Mouse (Mus musculus) CH12.LX (cell line): ENCODE measurements at regions not wholly inside any gene's neighbourhood (a gene's known extent, or its start where the extent isn't known, plus 50 kb on each side); places are given as distances from the start of the nearest gene placed in this dataset.
"Not testable (repeated sequence)": the region's sequence is repeated elsewhere in the genome, so short reads cannot be mapped to it uniquely, and the experiment has no call there.

Experiments
- DNase-seq: peaks from one replicate; pipeline ENCODE4 v3.0.0-alpha.2; 2013; ENCODE audit errors: extremely low read depth
- H3K27ac ChIP-seq: 2 replicates; pipeline ENCODE4 v1.5.1; 2012; ENCODE audit warnings: low read depth, mild to moderate bottlenecking, control low read depth, moderate library complexity; ENCODE audit not compliant: insufficient read depth
- H3K27me3 ChIP-seq: replicated peaks from 2 replicates; pipeline ENCODE3; 2012; ENCODE audit warnings: inconsistent platforms
- H3K36me3 ChIP-seq, 2 experiments: replicated peaks in 1 of 2; 2 replicates each; pipeline versions ENCODE3 to v1.6.1; 2012; ENCODE audit warnings: inconsistent platforms in 1 of 2, low read length in 1 of 2, mild to moderate bottlenecking in 1 of 2, mixed read lengths in 1 of 2, moderate library complexity in 1 of 2; ENCODE audit not compliant: control insufficient read depth in 1 of 2, insufficient read depth in 1 of 2
- H3K4me1 ChIP-seq, 2 experiments: 2 replicates each; pipeline ENCODE4 v1.6.1; 2012; ENCODE audit warnings: inconsistent platforms in 1 of 2, moderate library complexity in 1 of 2; ENCODE audit not compliant: insufficient read depth in 2 of 2, control insufficient read depth in 1 of 2
- H3K4me2 ChIP-seq: 2 replicates; pipeline ENCODE4 v1.6.1; 2012; ENCODE audit warnings: low read depth, mild to moderate bottlenecking, control low read depth; ENCODE audit not compliant: poor library complexity, insufficient read depth, severe bottlenecking
- H3K4me3 ChIP-seq, 3 experiments: fragments of 150-350 bp in 1 of 3; sonication (generic) in 1 of 3; replicated peaks in 1 of 3; 2 replicates each; pipeline versions ENCODE3 to v1.5.1; 2011 to 2012; ENCODE audit warnings: low read depth in 2 of 3, low read length in 2 of 3, mild to moderate bottlenecking in 2 of 3, moderate library complexity in 2 of 3, control low read depth in 1 of 3, improper control_type of control experiment in 1 of 3, inconsistent platforms in 1 of 3, mixed read lengths in 1 of 3; ENCODE audit not compliant: poor library complexity in 1 of 3
- H3K79me2 ChIP-seq: replicated peaks from 2 replicates; pipeline ENCODE4 v1.6.1; 2012; ENCODE audit warnings: mild to moderate bottlenecking, moderate library complexity; ENCODE audit not compliant: control insufficient read depth, poor library complexity, insufficient read depth, severe bottlenecking; ENCODE audit errors: extremely low read depth
- H3K9ac ChIP-seq: 2 replicates; pipeline ENCODE4 v1.6.1; 2012; ENCODE audit warnings: low read depth, mild to moderate bottlenecking, control low read depth, moderate library complexity; ENCODE audit not compliant: insufficient read depth
- H3K9me3 ChIP-seq: replicated peaks from 2 replicates; pipeline ENCODE3; 2012; ENCODE audit warnings: low read length, inconsistent platforms, mixed read lengths
- CTCF ChIP-seq, 2 experiments: IDR thresholded peaks in 1 of 2; conservative IDR thresholded peaks in 1 of 2; 2 replicates each; pipeline ENCODE4 v1.5.1; 2011 to 2012; ENCODE audit warnings: low read depth in 2 of 2, low read length in 2 of 2, improper control_type of control experiment in 1 of 2, inconsistent platforms in 1 of 2, mild to moderate bottlenecking in 1 of 2, moderate library complexity in 1 of 2
- E2F4 ChIP-seq: IDR thresholded peaks from 2 replicates; pipeline ENCODE4 v1.6.1; 2011; ENCODE audit warnings: low read depth, low read length, improper control_type of control experiment; ENCODE audit not compliant: insufficient replicate concordance
- ETS1 ChIP-seq: conservative IDR thresholded peaks from 2 replicates; pipeline ENCODE4 v1.6.1; 2012; ENCODE audit warnings: low read depth, mild to moderate bottlenecking, inconsistent platforms, low read length, improper control_type of control experiment, moderate library complexity
- GABPA ChIP-seq: IDR thresholded peaks from 2 replicates; pipeline ENCODE4 v1.6.1; 2012; ENCODE audit warnings: low read depth, low read length, improper control_type of control experiment, inconsistent platforms; ENCODE audit not compliant: insufficient replicate concordance
- IRF4 ChIP-seq: IDR thresholded peaks from 2 replicates; pipeline ENCODE4 v1.6.1; 2014; ENCODE audit warnings: low read depth, mild to moderate bottlenecking, inconsistent platforms, low read length, improper control_type of control experiment
- JUN ChIP-seq: IDR thresholded peaks from 2 replicates; pipeline ENCODE4 v1.6.1; 2011; ENCODE audit warnings: low read depth, mild to moderate bottlenecking, low read length, improper control_type of control experiment, moderate library complexity; ENCODE audit not compliant: insufficient read depth
- JUND ChIP-seq: conservative IDR thresholded peaks from 2 replicates; pipeline ENCODE4 v1.6.1; 2011; ENCODE audit warnings: low read depth, low read length, improper control_type of control experiment
- KAT2A ChIP-seq: IDR thresholded peaks from 2 replicates; pipeline ENCODE4 v1.6.1; 2012; ENCODE audit warnings: low read length, improper control_type of control experiment, inconsistent platforms; ENCODE audit not compliant: insufficient replicate concordance
- MAFK ChIP-seq: IDR thresholded peaks from 2 replicates; pipeline ENCODE4 v1.6.1; 2011; ENCODE audit warnings: low read length, improper control_type of control experiment; ENCODE audit not compliant: insufficient replicate concordance
- MXI1 ChIP-seq: IDR thresholded peaks from 2 replicates; pipeline ENCODE4 v1.6.1; 2011; ENCODE audit warnings: mild to moderate bottlenecking, low read depth, low read length, improper control_type of control experiment
- NELFE ChIP-seq: IDR thresholded peaks from 2 replicates; pipeline ENCODE4 v1.6.1; 2011; ENCODE audit warnings: low read depth, low read length, improper control_type of control experiment
- PAX5 ChIP-seq: IDR thresholded peaks from 2 replicates; pipeline ENCODE4 v1.6.1; 2012; ENCODE audit warnings: low read length, inconsistent platforms, mixed read lengths
- RAD21 ChIP-seq: IDR thresholded peaks from 2 replicates; pipeline ENCODE4 v1.6.1; 2011; ENCODE audit warnings: low read depth, mild to moderate bottlenecking, low read length, improper control_type of control experiment, moderate library complexity
- TBP ChIP-seq: conservative IDR thresholded peaks from 2 replicates; pipeline ENCODE4 v1.6.1; 2011; ENCODE audit warnings: low read depth, low read length, improper control_type of control experiment
- TCF12 ChIP-seq: IDR thresholded peaks from 2 replicates; pipeline ENCODE4 v1.6.1; 2014; ENCODE audit warnings: low read depth, mild to moderate bottlenecking, inconsistent platforms, low read length, improper control_type of control experiment
- UBTF ChIP-seq: IDR thresholded peaks from 2 replicates; pipeline ENCODE4 v1.6.1; 2012; ENCODE audit warnings: low read depth, mild to moderate bottlenecking, inconsistent platforms, low read length, improper control_type of control experiment, moderate library complexity
- USF2 ChIP-seq: conservative IDR thresholded peaks from 2 replicates; pipeline ENCODE4 v1.6.1; 2011; ENCODE audit warnings: low read depth, low read length, improper control_type of control experiment
- ZKSCAN1 ChIP-seq: IDR thresholded peaks from 2 replicates; pipeline ENCODE4 v1.6.1; 2012; ENCODE audit warnings: low read depth, inconsistent platforms, low read length, improper control_type of control experiment, borderline replicate concordance
- dilution Hi-C: fragments of 300-500 bp; cut with MboI; formaldehyde crosslinking; loops from 2 replicates; pipeline ENCODE4 v1.14.3; 2020; ENCODE audit warnings: low sequenced_read_pairs; ENCODE audit not compliant: extremely low pct_unique_long_range_greater_than_20kb, extremely low pct_ligation_motif_present
- in situ Hi-C: fragments of 300-500 bp; cut with MboI; formaldehyde crosslinking; loops from 3 replicates; pipeline ENCODE4 v1.14.3; 2019; ENCODE audit warnings: low sequenced_read_pairs, low pct_ligation_motif_present, low pct_unique_long_range_greater_than_20kb, mixed read lengths

GRCm38 (mm10) chr14:33719651-33720050, 130.6 kb downstream of the Ptpn20 start:
- Histone ChIP-seq H3K9me3 (peaks cover 5% of the 10 kb centered on the region), H3K36me3 (no peaks in the 10 kb centered on the region), H3K4me1 (peaks cover 0 to 19% of the 10 kb centered on the region in 2 experiments; a peak in 2 of 4 replicates), H3K27me3 (no peaks in the 10 kb centered on the region), H3K27ac (no peak overlapping the region), H3K79me2 (no peaks in the 10 kb centered on the region), H3K9ac (no peak overlapping the region), H3K4me3 (no peak overlapping the region), H3K4me2 (no peak overlapping the region)
- dilution Hi-C loops, result no loop called here
- in situ Hi-C loops, result no loop called here
- DNase-seq, result no peak
- TF ChIP-seq ZKSCAN1, result no peak

DNA sequence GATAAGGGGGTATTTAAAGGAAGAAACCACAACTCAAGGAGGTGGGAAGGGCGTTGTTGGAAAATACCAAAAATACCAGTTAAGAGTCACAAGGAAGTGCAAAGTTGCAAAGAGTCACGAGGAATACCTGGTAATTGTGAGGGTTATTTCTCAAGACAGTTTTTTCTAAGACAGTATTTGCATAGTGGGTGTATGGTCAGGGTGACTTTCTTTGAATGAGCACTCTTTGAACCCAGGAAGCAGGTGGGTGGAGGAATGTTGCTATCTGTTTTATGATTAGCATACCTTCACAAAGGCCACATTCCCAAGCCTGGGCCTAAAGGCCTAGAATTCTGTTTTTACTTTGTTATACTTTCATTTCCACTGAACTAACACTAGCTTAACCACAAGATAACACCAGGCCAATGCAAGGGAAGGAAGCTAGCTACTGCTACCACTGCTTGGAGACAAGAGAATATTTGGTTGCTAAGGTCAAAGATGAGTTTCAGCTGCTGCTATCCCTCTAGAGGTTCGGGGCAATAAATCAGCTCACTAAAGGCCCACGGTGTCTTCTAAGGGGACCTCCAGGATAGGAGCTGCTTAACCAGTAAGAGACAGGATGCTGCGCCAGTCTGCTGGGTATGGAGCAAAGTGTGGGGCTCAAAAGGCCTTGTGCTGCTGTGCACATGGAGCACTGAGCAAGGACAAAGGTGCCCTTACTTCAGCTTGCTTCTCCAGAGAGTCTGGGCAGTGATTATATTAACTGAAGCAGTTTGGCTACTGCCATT, 133.6 kb downstream of the Ptpn20 start:
- H3K9ac ChIP-seq, H3K27me3 ChIP-seq, DNase-seq, H3K36me3 ChIP-seq, in situ Hi-C loops, H3K4me2 ChIP-seq, H3K27ac ChIP-seq, dilution Hi-C loops, H3K4me3 ChIP-seq, H3K79me2 ChIP-seq, H3K9me3 ChIP-seq: not testable (repeated sequence)
- peaks cover 3 to 46% of the 10 kb centered on the region in 2 experiments for H3K4me1 ChIP-seq

DNA sequence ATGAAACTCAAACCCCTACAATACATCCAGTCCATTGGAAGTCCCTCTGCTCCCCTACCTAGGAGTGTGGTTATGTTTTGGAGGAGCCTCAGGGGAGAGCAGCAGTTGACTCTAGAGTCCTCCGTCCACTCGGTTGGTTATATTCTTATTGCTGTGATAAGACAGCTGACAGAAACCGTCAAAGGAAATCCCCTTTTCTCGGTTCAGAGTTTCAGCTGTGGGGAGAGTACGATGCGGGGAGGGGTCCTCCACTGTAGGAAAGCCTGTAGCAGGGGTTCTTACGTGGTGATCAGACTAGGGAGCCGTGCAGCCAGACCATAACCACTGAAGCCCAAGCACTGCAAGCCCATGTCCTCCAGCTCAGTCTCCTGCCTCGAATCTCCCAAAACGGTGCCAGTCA, 137.5 kb downstream of the Ptpn20 start:
- in situ Hi-C loops, result no loop called here
- peaks cover 6 to 70% of the 10 kb centered on the region in 2 experiments for H3K4me1 ChIP-seq
- peaks cover 4% of the 10 kb centered on the region for H3K9me3 ChIP-seq
- no peaks in the 10 kb centered on the region for H3K27me3 ChIP-seq
- H3K9ac ChIP-seq, result no peak overlapping the region
- no peaks in the 10 kb centered on the region for H3K36me3 ChIP-seq
- H3K79me2 ChIP-seq, result no peaks in the 10 kb centered on the region
- H3K4me3 ChIP-seq, result no peak overlapping the region
- H3K27ac ChIP-seq, result no peak overlapping the region
- TF ChIP-seq UBTF (no peak), IRF4 (peak; percentile 56; the same call in 1 of the 2 replicates), ETS1 (peak; percentile 70), JUN (no peak), TBP (no peak), GABPA (no peak), MAFK (no peak), KAT2A (no peak), PAX5 (no peak), JUND (no peak), NELFE (no peak), MXI1 (no peak), TCF12 (no peak), CTCF (conservative IDR thresholded peaks at IDR 0.05 in 1 of 2, IDR thresholded peaks at IDR 0.05 in 1 of 2; ENCODE audit: low read depth in 2 of 2, low read length in 2 of 2) (no peak), RAD21 (no peak), USF2 (no peak), E2F4 (no peak)
- dilution Hi-C loops, result no loop called here
- DNase-seq, result peak; percentile 29
- H3K4me2 ChIP-seq, result peak overlapping the region; percentile 80
